ENCODE assay signal across 9 mouse cellular contexts in the genomic region with DNA sequence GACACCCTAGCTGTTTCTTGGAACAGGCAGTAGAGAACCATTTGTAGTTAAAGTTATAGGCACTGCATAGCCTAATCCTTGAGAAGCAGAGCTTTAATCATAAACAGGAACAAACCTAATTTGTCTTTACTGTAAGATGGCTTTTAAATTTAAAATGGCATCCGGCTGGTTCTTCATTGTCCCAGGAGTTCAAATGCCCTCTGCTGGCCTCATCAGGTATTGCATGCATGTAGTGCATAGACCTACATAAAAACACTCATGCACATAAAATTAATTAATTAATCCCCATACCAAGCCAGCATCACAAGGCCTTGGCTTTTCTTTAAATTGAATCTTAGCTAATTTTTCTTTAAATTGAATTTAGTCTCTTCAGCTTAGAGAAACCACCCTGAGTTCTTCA.
DNase-seq lines count a peak whose midpoint lies in the region; ATAC-seq and TF ChIP-seq lines count a peak whose summit lies in the region.
"Had no signal": no experiment of that assay in that cellular context is flagged by ENCODE, and none has a peak within 500 bp of the region (broad histone marks: within the 10 kb centered on the region; RNA-seq: fewer than 3 reads in every experiment).

No protein-coding gene starts in this region.

- no peaks in the 10 kb centered on the region for H3K36me3 ChIP-seq in hindbrain, embryonic 10.5 days
- H3K36me3 ChIP-seq in hindbrain, embryonic 16.5 days (ENCODE audit: control insufficient read depth, insufficient read depth, low read length), result no peaks in the 10 kb centered on the region
- H3K36me3 ChIP-seq in hindbrain, postnatal 0 days (ENCODE audit: insufficient read depth, low read length), result no peaks in the 10 kb centered on the region
- H3K36me3 ChIP-seq in intestine, embryonic 15.5 days, result no peaks in the 10 kb centered on the region

- 86% methylated on average over 1 of the region's 1 CpGs for WGBS in hindbrain, embryonic 10.5 days
- WGBS in hindbrain, embryonic 16.5 days, result 73% methylated on average over 1 of the region's 1 CpGs
- 70% methylated on average over 1 of the region's 1 CpGs for WGBS in hindbrain, postnatal 0 days
- WGBS in intestine, embryonic 15.5 days, result 82% methylated on average over 1 of the region's 1 CpGs

- H3K4me3 ChIP-seq in hindbrain, embryonic 10.5 days, result no peak overlapping the region
- H3K4me3 ChIP-seq in hindbrain, embryonic 16.5 days (ENCODE audit: low read length), result no peak overlapping the region
- no peak overlapping the region for H3K4me3 ChIP-seq in hindbrain, postnatal 0 days (ENCODE audit: low read length)
- no peak overlapping the region for H3K4me3 ChIP-seq in intestine, embryonic 15.5 days (replicated peaks)
- H3K4me3 ChIP-seq: myocyte had no signal

- no peak overlapping the region for H3K27ac ChIP-seq in hindbrain, embryonic 10.5 days
- no peak overlapping the region for H3K27ac ChIP-seq in hindbrain, embryonic 16.5 days (ENCODE audit: low read depth, low read length)
- H3K27ac ChIP-seq in hindbrain, postnatal 0 days, result no peak overlapping the region
- no peak overlapping the region for H3K27ac ChIP-seq in intestine, embryonic 15.5 days

- no peak overlapping the region for H3K4me2 ChIP-seq in hindbrain, embryonic 16.5 days (ENCODE audit: low read length)
- no peak overlapping the region for H3K4me2 ChIP-seq in hindbrain, postnatal 0 days (ENCODE audit: low read depth, low read length)
- H3K4me2 ChIP-seq in intestine, embryonic 15.5 days (replicated peaks), result no peak overlapping the region

- no peak for ATAC-seq in hindbrain, embryonic 16.5 days
- ATAC-seq in hindbrain, postnatal 0 days, result no peak
- ATAC-seq in frontal cortex, adult (ENCODE audit: low TSS enrichment), result no peak
- no peak for ATAC-seq in erythroid progenitor cell, adult 5-6 weeks (replicated peaks; ENCODE audit: low FRiP score, poor library complexity, severe bottlenecking)
- ATAC-seq in intestine, embryonic 15.5 days, result no peak

- no peaks in the 10 kb centered on the region for H3K4me1 ChIP-seq in hindbrain, embryonic 10.5 days (replicated peaks)
- no peaks in the 10 kb centered on the region for H3K4me1 ChIP-seq in hindbrain, embryonic 16.5 days (ENCODE audit: control insufficient read depth, insufficient read depth, low read depth, low read length)
- no peaks in the 10 kb centered on the region for H3K4me1 ChIP-seq in hindbrain, postnatal 0 days (ENCODE audit: insufficient read depth, low read length)
- H3K4me1 ChIP-seq in intestine, embryonic 15.5 days (replicated peaks), result no peaks in the 10 kb centered on the region

- peak; percentile 76 for TF ChIP-seq CTCF in hindbrain, postnatal 0 days (IDR thresholded peaks at IDR 0.05; ENCODE audit: low read depth)

- DNase-seq in hindbrain, embryonic 10.5 days (ENCODE audit: low spot score), result peak; percentile 38
- DNase-seq in testis, postnatal 10 days (ENCODE audit: low spot score), result peak; percentile 68
- DNase-seq in testis, postnatal 14 days (ENCODE audit: low spot score), result no peak
- DNase-seq in hindbrain, postnatal 0 days (ENCODE audit: low spot score), result peak; percentile 79

- H3K9me3 ChIP-seq in hindbrain, embryonic 10.5 days, result peaks cover 5% of the 10 kb centered on the region; the same call in 1 of the 2 replicates
- no peaks in the 10 kb centered on the region for H3K9me3 ChIP-seq in hindbrain, embryonic 16.5 days (ENCODE audit: control insufficient read depth, low read length)
- no peaks in the 10 kb centered on the region for H3K9me3 ChIP-seq in hindbrain, postnatal 0 days (ENCODE audit: low read length)
- no peaks in the 10 kb centered on the region for H3K9me3 ChIP-seq in intestine, embryonic 15.5 days

- no peak overlapping the region for H3K9ac ChIP-seq in hindbrain, embryonic 16.5 days (ENCODE audit: low read depth, low read length)
- no peak overlapping the region for H3K9ac ChIP-seq in hindbrain, postnatal 0 days (replicated peaks; ENCODE audit: low read length)
- no peak overlapping the region for H3K9ac ChIP-seq in intestine, embryonic 15.5 days

- no peaks in the 10 kb centered on the region for H3K27me3 ChIP-seq in hindbrain, embryonic 10.5 days (ENCODE audit: insufficient read depth, poor library complexity, severe bottlenecking)
- no peaks in the 10 kb centered on the region for H3K27me3 ChIP-seq in hindbrain, embryonic 16.5 days (replicated peaks; ENCODE audit: control insufficient read depth, insufficient read depth, low read length)
- H3K27me3 ChIP-seq in hindbrain, postnatal 0 days (ENCODE audit: insufficient read depth, low read length), result no peaks in the 10 kb centered on the region
- H3K27me3 ChIP-seq in intestine, embryonic 15.5 days (replicated peaks), result no peaks in the 10 kb centered on the region
